Mouse (Mus musculus) CH12F3 (cell line): Measurements from ENCODE around the gene Mmrn1.
"Not testable (repeated sequence)": the region's sequence is repeated elsewhere in the genome, so short reads cannot be mapped to it uniquely, and the experiment has no call there.

Source experiments
- in situ Hi-C: fragments of 300-500 bp; cut with MboI; formaldehyde crosslinking; loops from 2 replicates; pipeline ENCODE4 v1.14.3; 2020; ENCODE audit warnings: low sequenced_read_pairs

The Mmrn1 gene

DNA sequence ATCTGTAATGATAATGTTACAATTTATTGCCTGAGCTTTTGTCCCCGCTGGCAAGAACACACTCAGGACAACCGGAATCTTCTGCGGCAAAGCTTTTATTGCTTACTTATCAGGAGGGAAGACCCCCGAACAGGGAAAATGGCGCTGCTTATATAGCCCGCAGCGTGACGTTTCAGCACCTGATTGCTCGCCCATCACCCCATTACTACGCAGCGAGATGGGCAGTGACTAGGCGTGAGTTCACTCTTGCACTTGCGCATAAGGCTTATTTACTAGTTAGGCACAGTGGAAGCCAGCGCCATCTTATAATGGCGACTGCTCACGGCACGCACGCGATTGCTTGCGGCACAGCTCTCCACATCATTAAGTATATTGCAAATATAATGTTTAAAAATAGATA lies at the start of gene Mmrn1:
Gene Mmrn1 (plus strand): TSS at position 301 of the 400 bp plus-strand sequence.
- in situ Hi-C loops: not testable (repeated sequence)

DNA sequence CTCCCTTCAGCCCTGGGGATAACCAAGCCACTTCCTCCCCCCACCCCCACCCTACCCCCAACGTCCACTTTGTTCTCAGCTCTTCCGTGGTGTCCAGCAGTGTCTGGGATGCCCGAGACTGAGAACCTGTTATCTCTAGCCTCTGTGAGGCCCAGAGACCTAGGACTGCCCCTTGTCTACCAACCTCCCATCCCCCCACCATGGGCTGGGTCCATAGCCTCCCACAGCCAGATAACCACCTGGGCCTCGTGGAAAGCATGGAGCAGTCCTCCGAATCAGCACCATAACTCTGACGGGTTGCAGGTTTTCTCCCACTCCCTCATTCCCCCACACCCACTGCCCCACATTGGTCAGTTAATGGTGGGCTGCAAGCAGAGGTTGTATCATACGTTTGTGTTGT lies 44.4 kb upstream of the Mmrn1 start:
- in situ Hi-C loops: no loop called here

DNA sequence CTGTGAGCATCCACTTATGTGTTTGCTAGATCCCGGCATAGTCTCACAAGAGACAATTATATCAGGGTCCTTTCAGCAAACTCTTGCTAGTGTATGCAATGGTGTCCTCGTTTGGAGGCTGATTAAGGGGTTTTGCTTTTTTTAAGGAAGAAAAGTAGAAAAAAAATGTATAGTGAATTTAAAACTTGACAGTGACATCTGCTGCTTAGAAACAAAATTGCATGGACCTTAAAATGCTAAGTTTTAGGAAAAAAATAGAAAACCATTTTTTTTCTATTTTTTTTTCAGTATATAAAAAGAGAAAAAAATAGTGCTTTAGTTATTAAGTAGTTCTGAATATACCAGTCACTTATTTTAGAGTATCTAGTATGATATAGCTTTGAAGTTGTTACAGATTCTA lies 43.2 kb upstream of the Mmrn1 start:
- in situ Hi-C loops: no loop called here

DNA sequence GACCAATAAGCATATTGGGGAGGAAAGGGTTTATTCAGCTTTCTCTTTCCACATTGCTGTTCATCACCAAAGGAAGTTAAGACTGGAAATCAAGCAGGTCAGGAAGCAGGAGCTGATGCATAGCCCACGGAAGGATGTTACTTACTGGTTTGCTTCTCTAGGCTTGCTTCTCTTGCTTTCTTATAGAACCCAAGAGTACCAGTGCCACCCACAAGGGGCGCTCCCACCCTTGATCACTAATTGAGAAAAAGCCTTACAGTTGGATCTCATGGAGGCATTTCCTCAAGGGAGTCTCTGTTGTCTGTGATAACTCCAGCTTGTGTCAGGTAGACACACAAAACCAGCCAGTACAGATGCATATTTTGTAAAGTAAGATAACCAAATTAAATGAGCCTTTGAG lies 17.5 kb upstream of the Mmrn1 start:
- in situ Hi-C loops: no loop called here

DNA sequence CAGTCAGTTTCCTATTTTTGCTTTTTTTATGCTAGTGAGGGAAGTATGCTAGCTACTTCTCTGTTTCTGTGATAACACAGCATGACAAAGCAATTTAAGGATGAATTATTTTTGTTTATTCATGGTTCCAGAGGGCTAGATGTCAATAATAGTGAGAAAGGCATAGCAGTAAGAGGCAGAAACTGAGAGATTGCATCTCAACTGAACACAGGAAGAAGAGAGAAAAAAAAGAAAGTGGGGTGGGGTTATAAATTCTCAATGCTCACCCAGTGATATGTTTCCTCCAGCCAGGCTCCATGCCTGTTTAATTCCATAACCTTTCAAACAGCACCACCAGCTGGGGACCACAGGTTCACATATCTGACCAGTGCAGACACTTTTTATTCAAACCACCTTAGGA lies 6.6 kb downstream of the Mmrn1 start:
- in situ Hi-C loops: no loop called here

DNA sequence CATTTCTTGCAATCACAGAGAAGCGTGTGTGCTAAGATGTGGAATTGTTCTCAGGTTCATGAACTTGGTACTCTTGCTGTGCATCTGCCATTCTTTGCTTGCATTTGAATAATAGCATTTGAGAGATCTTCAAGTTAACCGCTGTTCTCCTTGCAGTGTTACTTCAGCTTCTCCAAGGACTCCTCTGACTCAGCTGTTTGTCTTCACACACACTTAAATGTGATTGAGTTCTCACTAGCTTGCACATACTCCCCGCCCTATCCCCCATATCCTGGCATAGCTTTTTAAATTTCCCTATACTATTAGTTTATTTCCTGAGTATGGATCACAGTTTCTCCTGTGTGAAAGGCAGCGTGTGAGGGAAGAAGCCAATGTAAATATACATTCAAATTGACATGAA lies 10.1 kb downstream of the Mmrn1 start:
- in situ Hi-C loops: no loop called here

DNA sequence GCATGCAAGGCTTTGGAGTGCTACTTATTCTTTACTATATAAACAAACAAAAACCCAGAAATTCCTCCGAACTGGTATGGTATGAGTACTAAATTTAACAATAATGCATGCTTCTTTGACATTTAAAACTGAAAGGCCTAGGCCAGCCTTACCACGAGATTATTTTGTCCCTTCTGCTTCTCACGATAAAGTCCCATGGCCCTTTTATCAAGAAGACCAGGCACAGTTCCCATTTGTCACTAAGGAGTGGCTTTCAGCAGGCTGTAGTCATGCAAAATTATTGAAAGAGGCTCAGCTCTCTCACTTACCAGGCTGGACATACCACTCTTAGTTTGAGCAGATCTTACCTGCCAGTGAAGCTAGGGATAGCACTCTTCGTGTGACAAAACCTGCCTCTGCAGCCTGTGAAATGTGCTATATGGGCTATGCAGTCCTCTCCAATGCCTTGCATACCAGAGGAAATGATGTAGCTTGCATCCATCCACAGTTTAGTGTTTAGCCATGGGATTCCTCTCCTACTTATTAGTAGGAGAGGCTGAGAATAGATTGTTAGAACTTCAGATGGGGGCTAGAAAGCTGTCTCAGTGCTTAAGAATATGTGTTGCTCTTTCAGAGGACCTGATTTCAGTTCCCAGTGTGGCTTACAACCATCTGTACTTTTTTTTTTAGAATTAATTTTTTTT lies 10.8 kb downstream of the Mmrn1 start:
- in situ Hi-C loops: no loop called here

DNA sequence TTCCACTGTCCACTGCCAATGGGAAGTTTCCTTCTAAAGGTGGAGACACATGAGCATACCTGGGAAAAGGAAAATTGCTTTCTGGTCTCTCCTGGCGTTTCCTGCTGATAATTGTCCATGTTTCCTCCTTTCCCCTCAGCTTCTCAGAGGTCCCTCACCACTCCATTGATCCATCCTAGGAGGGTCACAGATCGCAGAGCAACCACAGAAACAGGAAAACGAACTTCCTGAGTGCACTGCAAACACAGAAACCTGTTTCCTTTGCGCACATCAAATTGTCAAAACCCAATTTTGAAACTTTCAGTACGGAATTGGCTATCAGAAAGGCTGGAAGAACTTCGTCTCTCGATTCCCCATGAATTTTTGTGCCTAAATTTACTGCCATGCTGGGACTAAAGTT lies 19.4 kb downstream of the Mmrn1 start:
- in situ Hi-C loops: no loop called here

DNA sequence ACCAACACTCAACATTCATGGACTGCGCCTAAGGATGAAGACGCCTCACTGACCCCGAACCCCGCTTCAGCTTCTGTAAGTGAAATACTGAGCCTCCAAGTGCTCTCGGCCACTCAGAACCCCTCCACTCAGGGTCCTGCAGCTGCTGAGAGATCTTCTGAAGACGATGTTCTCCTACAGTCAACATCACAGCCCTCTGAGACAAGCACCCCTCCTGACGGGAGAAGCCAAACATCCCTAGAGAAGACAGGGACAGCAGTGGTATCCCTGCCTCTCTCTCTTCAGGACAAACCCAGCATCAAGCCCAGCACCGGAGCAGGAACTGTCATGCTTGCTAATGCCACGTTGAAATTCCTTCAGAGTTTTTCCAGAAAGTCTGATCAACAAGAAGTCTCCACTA lies 19.8 kb downstream of the Mmrn1 start:
- in situ Hi-C loops: no loop called here

DNA sequence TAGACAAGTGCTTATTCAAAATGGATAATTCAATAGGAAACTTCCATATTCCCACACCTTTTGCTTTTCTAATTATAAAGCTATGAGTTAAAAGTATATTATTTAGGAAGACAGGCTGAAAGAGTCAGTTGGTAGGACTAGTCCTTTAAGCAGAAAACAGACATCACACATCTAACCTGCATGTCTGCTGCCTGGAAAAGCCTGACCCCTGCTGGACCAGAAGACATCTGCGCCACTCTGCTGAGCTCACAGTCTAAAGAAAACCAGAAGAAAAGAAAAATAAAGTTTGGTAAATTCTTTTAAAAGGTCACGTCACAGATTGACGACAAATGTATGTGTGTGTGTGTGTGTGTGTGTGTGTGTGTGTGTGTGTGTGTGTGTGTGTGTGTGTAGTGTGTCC lies 25.6 kb downstream of the Mmrn1 start:
- in situ Hi-C loops: no loop called here

DNA sequence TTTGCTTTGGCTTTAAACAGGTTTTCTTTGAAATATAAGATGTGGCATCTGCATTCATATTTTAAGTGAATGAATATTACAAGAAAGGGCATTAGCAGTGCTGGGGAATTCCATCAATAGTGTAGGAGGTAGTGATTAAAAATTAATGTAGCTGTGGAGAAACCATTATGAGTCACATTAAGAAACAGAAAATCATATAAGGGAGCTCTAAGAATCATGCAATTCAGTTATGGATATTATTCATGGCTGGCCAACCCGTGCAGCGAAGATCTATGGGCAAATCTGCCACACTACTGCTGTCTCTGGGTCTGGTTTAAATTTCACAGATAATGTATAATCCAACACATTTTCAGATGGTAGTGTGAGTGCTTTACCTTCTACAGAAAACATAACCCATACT lies 36.5 kb downstream of the Mmrn1 start:
- in situ Hi-C loops: no loop called here

DNA sequence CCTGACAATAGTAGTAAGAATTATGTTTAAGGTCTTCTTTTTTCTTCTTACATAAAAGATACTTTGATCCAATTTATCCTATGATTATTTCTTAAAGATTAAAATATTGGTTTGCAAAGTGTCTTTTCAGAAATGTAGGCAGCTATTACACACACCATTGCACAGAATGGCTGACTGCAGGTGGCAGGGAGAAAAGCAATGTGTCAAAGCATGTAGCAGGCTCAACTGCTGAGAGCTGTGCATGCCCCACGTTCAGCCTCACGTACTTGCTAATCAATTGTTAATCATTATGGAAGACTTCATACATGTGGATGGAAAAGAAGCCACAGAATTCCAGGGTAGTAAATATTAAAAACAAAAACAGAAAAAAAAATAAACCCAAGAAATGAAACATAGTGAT lies 37.1 kb downstream of the Mmrn1 start:
- in situ Hi-C loops: no loop called here

DNA sequence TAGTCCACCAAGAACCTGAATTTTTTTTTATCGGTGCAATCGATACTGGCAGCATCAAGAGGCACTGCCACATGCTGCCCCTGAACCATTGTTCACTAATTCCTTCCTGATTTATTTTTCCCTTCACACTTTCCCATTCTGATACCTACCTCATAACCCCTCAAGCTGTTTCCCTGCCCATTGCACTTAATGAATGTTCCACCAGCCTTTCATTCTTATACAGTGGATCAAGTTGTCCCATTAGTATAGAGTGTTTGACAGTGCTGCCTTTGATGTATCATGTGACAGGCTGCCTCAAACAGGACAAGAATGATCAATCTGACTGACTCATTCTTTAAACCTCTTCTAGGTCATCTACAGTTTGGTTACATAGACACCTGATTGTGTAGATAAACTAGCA lies 37.9 kb downstream of the Mmrn1 start:
- in situ Hi-C loops: no loop called here

DNA sequence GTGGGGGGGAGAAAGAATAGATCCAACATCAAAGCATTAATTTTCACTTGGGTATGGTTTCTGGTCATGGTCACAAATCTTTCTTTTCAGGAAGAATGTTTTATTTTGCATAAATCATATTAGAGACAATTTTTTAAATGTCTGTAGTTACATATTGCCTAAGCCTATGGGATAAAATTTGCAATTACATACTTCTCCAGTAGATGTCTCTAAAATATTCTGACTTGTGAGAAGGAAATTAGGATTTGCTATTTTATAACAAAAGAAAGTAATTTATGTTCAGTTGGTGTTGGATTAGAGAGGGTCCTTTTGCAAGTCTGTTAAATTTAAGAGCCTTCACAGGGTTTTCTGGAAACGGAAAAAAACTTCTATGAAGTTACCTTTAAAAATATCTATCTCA lies 39.0 kb downstream of the Mmrn1 start:
- in situ Hi-C loops: no loop called here

DNA sequence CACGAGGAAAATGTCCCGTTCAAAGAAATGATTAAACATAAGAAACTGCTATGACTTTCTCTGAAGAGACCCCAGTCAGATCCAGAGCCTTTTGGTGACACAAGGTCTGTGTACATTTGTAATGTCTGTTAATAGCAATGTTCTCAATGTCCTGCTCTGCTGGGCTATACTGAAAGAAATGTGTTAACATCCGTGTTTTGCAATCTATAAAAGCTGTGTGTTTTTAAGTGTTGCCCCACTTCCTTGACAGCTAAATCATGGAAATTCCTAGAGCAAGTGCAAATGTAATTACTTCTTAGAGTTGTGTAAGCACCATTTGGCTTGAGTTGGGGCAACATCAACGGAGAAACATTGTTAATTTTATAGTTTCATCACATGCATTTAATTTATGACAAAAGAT lies 42.2 kb downstream of the Mmrn1 start:
- in situ Hi-C loops: no loop called here

DNA sequence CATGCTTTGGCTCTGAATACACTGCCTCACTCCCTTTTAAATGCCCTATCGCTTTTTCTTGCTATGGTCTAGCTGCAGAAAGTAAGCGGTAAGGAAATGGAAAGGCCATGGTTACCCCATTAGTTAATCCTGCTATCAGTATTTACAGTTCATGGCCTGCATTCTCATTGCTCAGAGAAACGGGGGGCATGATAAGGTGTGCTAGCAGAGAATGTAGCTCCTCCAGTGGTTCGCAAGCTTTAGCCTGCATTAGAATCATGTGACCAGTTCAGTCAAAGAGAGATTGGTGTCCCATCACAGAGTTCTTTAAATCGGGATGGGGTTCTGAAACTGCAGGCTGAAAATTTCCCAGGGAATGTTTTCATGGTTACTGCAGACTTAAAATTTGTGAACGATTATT lies 44.6 kb downstream of the Mmrn1 start:
- in situ Hi-C loops: no loop called here

DNA sequence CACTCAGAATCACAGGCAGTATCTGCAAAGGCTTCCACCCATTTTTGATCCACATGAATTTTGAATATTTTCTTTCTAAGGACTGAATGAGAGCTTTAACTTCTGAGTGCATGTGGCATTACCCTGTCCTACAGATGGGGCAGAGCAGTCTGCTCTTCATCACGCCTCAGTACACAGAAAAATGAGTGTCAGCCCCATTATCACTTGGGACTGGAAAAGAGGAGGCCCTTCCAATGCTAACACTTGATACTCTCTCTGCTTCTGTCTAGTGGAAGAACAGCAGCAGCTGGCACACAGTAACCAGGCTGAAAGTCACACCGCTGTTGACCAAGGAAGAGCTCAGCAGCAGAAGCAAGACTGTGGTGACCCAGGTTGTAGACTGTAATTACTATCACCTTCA lies 46.0 kb downstream of the Mmrn1 start:
- in situ Hi-C loops: no loop called here

DNA sequence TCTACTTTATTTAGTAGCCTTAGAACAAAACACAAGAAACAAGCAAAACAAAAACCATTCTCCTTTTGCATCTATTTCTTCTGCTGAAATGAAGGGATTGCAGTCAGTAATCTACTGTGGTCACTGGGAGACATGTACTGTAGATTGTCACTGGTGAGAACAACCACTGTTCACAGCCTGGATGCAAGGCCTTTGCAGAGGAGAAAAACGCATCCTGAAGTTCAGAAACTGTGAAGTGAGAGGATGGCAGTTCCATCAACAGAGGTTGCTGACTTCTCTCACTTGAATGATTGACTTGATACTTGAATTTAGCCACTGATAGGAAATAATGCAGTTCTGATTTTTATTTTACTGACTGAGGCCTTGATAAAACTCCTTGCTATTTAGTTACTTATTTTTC lies 53.8 kb downstream of the Mmrn1 start:
- in situ Hi-C loops: no loop called here

DNA sequence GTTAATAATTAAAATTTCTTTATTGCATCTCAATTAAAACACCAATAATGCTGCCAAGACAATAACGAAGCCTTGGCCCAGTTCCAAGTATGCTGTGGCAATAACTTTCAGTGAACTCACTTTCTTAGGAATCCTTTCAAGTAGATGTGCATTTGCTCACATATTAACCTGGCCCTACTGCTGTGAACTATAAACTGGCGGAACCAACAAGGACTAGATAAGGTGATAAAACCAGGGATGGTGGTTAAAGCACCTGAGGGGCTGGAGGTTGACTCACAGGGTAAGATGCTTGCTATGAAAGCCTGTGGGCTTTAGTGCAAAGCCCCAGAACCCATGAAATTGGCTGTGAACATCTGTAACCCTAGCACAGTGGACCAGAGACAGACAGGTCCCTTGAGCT lies 54.3 kb downstream of the Mmrn1 start:
- in situ Hi-C loops: no loop called here

DNA sequence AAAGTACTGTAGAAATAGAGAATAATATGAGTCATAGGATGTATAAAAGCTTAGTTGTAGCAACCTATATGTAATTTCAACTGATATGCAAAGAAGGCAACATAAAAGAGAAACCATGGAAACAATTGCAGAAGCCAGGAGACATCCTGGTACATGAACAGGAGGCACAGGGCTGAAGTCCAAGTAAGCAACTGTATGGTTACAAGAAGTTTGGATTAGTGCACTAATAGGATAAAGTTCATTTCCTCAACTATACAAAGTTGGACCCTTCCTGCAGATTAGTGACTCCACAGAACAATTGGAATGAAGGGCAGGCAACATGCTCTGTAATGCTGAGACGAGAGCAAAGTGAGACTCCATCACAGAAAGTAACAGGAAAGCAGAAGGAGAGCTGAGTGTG lies 59.6 kb downstream of the Mmrn1 start:
- in situ Hi-C loops: no loop called here

DNA sequence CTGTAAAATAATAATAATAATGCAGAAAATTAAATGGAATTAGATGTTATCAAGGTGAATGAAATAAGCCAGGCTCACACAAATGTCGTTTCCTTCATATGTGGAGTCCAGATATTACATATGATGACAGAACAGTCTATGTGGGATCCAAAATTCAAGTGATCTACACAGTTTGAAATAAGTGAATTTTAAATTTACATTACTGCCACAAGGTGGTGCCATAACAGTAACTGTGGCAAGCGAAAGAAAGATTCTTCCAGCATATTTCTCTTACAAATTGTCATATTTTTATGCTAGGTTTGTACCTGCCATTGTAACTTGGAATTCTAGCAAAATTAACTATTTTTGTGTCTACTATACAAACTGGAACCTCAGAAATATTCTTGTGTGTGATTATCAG lies 61.1 kb downstream of the Mmrn1 start:
- in situ Hi-C loops: no loop called here

DNA sequence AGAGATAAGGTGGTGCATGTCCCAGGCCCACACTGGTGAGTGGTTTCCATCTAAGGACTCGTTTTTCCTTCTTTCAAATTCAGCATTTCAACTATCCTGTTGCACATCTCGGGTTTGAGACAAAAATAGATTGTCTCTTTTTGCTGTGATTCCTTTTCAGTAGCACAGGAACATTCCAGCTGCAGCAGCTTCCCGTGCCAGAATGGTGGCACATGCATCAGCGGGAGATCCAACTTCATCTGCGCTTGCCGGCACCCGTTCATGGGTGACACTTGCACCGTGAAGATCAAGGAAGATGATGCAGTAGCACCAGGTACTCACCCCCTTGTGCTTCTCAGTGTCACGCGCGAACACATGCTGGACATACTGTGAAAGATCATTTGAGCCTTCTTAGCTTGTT lies 62.1 kb downstream of the Mmrn1 start:
- in situ Hi-C loops: no loop called here

DNA sequence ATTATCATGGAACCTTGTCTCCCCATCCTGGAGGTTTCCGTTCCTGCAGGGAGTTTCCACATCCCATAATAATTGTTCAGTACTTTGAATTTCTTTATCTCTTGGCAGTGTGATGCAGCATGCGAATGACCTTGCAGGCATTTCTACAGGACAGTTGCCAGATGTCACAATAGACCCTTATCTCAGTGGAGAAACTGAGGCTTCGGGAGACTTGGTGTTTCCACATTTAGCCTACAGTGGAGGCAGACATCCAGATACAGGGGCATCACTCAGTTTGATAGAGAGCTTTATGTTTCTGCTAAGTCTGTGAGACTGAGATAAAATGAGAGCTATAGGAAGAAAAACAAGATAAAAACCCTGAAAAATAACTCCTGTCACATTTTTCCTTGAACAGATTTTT lies 63.0 kb downstream of the Mmrn1 start:
- in situ Hi-C loops: no loop called here

DNA sequence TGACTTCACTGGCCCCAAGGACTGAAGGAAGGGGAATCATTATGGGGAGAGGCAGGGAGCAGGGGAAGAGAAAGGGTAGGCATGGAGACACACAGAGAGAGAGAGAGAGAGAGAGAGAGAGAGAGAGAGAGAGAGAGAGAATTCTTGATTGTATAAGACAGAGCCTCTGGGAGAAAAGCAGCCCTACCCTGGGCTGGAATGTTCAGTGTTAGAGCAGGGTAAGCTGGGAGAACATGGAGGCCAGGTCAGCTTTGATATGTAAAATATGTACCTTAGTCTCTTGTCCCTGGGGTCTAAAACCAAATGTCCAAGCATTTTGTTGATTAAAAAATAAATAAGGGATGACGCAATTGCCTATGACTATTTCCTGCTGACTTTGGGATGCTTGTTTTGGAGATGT lies 67.6 kb downstream of the Mmrn1 start:
- in situ Hi-C loops: no loop called here
